Mouse (Mus musculus): ENCODE measurements around the gene Iqcc.

Gene Iqcc

GRCm38 (mm10) chr4:129622120-129622802 is 3.4 kb upstream of the Iqcc start:
- no peak for DNase-seq (ENCODE audit: low read depth, low spot score)

DNA sequence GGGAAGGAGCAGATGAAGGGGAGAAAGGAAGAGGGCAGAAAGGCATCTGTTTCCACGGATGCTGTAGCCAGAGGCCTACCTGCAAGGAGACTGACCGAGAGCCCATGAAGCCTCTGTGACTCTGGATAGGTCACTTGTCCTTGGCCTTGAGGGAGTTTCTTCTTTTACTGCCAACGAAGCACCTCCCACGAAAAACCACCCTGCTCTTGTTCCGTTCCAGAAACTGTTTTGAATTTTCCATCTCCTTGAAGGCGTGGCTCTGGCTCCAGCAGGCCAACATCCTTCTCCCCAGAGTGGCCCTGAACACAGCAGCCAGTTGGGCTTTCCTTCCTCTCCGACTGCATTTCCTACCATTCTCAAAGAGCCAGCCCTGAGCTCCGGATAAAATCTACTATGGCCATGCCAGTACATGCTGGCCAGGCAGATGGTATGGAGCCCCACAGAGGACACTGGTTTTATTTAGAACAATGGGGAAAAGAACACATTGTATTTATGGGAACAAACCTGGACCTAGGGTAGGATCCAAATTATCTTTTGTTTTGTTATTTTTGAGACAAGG is 2.5 kb upstream of the Iqcc start:
- DNase-seq (ENCODE audit: low read depth, low spot score), result no peak

- DNase-seq (ENCODE audit: low read depth, low spot score), result no peak
Measured at GRCm38 (mm10) chr4:129620419-129621282, 1.8 kb upstream of the Iqcc start.

- no peak for DNase-seq (ENCODE audit: low read depth, low spot score)
Measured at GRCm38 (mm10) chr4:129618031-129618430, 868 bp downstream of the Iqcc start.

- no peak for DNase-seq (ENCODE audit: low read depth, low spot score)
Measured at GRCm38 (mm10) chr4:129617121-129617641, 1.7 kb downstream of the Iqcc start.

GRCm38 (mm10) chr4:129616631-129617030 is 2.3 kb downstream of the Iqcc start:
- no peak for DNase-seq (ENCODE audit: low read depth, low spot score)

DNA sequence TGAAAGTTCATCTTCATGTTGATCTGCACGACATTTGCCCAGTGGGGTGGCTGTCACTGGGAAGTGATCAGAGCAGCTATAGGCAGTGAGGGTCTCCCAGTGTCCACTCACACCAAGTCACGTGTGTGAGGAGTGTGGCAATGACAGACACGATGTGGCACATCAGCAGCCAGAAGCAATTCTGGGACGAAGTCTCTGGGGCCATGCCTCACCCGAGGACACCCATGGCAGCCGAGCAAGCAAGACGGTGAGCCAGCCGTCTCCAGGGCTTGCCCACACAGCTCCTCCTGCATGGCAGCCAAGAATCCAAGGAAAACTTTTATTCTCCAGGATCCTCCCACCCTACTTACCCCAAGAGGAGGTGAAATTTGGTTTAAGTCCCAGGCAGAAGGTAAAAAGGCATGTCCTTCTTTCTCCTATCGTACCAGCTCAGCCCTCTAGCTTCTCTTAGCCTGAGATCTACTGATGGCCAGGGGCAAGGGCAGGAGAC is 3.1 kb downstream of the Iqcc start:
- no peak for DNase-seq (ENCODE audit: low read depth, low spot score)

GRCm38 (mm10) chr4:129614093-129614492 is 4.8 kb downstream of the Iqcc start, which contains the start of gene Dcdc2b:
TSS of gene Dcdc2b (minus strand) at chr4:129614257.
- peak; percentile 50 for DNase-seq (ENCODE audit: low read depth, low spot score)

DNA sequence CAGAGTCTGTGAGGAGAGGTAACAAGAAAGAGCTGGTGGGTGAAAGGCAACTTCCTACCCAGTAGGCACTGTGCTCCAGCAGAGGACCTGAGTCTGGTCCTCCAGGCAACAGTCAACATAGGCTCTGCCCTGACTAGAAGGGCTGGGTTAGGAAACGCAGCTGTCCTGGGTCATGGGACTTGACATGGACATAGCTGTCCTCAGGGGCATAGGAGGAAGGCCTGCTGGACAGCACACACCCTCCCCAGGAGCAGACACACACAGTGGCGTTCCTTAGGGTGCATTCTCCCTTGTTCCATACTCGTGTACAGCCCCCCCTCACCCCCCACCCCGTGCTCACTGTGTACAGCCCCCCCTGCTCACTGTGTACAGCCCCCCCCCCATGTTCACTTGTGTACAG is 8.4 kb downstream of the Iqcc start:
- DNase-seq (ENCODE audit: low read depth, low spot score), result no peak

GRCm38 (mm10) chr4:129610026-129610425 is 8.9 kb downstream of the Iqcc start:
- DNase-seq (ENCODE audit: low read depth, low spot score), result peak; percentile 96

- DNase-seq (ENCODE audit: low read depth, low spot score), result no peak
Measured at GRCm38 (mm10) chr4:129609139-129609631, 9.7 kb downstream of the Iqcc start.

DNA sequence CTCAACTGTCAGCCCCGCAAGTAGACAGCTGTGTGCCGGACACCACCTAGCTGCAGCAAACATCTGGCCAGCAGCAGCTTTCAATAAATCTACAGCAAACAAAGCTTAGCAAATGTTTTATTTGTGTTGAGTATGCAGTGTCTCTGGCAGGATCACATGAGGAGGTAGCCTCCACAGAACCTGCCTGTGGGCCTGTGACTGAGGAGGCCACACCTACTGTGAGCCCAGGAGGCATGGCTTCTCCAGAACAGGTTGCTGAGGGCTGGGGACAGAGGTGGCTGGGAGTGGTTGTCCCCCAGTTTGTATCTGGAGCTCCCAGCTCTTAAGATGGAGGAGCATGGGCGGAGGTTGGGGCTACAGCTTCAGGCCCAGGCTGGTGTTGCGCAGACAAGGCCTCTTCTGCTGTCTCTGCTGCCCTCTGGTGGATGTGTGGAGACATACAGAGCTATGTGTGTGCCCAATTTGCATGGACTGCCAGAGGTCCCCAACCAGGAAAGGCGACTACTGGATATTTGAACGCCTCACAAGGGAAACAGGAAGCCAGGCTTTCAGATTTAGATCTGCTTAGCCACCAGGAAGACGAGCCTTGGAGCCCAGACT is 10.4 kb downstream of the Iqcc start:
- DNase-seq (ENCODE audit: low read depth, low spot score), result peak; percentile 95

DNA sequence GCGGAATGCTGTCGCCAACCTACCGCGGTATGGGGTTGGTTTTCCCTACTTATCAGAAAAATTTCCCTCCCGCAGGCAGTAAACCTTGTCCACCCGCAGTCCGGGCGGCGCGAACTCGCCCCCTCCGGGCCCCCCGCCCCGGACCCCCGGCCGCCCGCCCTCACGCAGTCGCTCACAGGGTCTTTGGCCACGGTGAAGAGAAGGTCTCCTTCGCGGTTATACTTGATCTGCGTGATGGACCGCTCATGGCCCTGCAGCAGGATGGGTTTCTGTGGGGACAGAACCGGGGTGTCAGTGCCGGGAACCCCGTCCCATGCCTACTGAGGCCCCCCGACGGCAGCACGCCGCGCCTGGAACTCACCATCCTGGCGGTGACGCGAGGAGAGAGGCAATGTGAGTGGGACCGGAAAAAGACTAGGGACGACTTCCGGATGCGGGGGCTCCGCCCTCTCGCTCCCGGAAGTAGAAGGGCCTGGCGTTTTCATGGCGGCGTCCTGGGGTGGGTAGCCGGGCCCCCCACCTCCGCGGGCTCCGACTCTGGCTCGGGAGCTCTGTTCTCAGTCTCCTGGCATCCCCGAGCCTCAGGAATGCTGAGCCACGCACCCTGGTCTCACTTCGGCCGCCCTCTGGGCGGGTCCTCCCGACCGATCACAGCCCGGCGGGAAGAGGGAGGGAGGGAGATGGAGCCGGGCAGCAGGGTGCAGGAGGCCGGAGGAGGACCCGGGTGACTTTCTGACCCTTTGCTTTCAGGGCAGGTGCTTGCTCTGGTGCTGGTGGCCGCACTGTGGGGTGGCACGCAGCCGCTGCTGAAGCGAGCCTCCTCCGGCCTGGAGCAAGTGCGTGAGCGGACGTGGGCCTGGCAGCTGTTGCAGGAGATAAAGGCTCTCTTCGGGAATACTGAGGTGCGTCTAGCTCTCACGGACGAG is 18.4 kb downstream of the Iqcc start, which contains the start of the genes Eif3i and Tmem234:
Gene Eif3i, minus strand, starts transcription at position 416 of the 926 bp plus-strand sequence.
Gene Tmem234, plus strand, starts transcription at position 436 of the 926 bp plus-strand sequence.
- DNase-seq (ENCODE audit: low read depth, low spot score), result peak; percentile 90

GRCm38 (mm10) chr4:129588865-129589264 is 30.0 kb downstream of the Iqcc start:
- DNase-seq (ENCODE audit: low read depth, low spot score), result no peak

GRCm38 (mm10) chr4:129586943-129587342 is 32.0 kb downstream of the Iqcc start:
- no peak for DNase-seq (ENCODE audit: low read depth, low spot score)

- no peak for DNase-seq (ENCODE audit: low read depth, low spot score)
Measured at GRCm38 (mm10) chr4:129585773-129586172, 33.1 kb downstream of the Iqcc start.

GRCm38 (mm10) chr4:129584884-129585608 is 33.9 kb downstream of the Iqcc start:
- DNase-seq (ENCODE audit: low read depth, low spot score), result peak; percentile 92

DNA sequence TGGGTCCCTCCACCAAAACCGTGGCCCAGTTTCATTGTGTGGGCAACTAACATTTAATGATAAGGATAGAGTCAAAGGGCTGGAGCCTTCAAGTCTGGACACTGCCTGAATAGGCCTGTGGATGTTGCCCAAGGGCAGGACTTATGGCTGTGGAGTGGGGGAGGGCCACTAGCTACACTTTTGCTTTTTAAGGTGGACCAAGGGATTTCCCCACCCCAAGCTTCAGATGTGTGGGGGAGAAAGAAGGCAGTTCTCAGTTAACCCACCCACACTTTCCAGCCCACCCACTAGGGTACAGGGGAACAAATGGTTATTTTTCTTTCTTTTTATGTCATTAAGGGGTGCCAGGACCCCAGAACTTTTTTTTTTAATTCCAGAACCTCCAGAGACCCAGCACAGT is 34.5 kb downstream of the Iqcc start:
- no peak for DNase-seq (ENCODE audit: low read depth, low spot score)

DNA sequence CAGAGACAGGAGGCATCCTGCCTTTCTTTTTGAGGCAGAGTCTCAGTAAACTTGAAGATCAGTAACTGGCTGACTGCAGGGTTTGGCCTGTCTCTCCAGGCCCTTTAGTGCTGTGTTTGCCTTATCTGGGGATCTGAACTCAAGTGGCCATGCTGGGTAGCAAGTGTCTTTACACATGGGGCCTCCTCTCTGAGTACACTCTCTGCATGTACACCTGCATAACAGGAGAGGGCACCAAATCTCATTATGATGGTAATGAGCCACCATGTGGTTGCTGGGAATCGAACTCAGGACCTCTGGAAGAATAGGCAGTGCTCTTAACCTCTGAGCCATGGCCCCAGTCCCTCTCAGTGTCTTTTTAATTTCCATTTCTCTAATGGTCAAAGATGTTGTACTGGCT is 36.6 kb downstream of the Iqcc start:
- peak; percentile 83 for DNase-seq (ENCODE audit: low read depth, low spot score)

DNA sequence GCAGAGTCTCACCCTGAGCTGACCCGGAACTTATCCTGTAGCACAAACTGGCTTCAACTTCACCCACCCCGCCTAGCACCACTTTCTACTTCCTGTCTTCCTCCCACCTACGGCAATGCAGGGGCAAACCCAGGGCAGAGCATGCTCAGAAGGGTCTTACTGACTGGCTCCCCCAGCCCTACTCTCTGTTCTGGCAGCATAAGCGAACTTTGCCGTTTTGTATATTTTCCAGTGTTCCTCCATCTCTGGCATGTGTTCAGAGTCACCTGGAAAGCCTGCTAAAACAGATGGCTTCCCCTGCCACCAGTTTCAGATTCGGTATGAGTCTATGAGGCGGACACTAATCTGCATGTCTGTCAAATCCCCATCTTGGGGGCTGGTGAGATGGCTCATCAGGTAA is 38.6 kb downstream of the Iqcc start:
- peak; percentile 85 for DNase-seq (ENCODE audit: low read depth, low spot score)
